Mouse (Mus musculus) olfactory bulb, adult 2 months (tissue): Measurements from ENCODE around the gene Fkbpl.

Experiments used
- CTCF ChIP-seq: fragments of 200-500 bp; IDR thresholded peaks from 2 replicates; pipeline ENCODE4 v1.5.1; 2012; ENCODE audit warnings: low read depth, mild to moderate bottlenecking, low read length, moderate library complexity; ENCODE audit not compliant: insufficient read depth
- POLR2A ChIP-seq: fragments of 200-500 bp; IDR thresholded peaks from 2 replicates; pipeline ENCODE4 v1.6.1; 2012; ENCODE audit warnings: mild to moderate bottlenecking, low read depth, low read length, moderate library complexity; ENCODE audit not compliant: insufficient read depth

- TF ChIP-seq POLR2A (no peak), CTCF (no peak)
Observed at GRCm38 (mm10) chr17:34655160-34655559, 10.6 kb downstream of the Fkbpl start.
